Mouse (Mus musculus) yolk sac, embryonic 10.5 days (tissue): ENCODE measurements around the gene Pkig.

Experiments
- DNase-seq: peaks from one replicate; pipeline ENCODE4 v3.0.0-alpha.2; 2017; ENCODE audit warnings: low spot score

The Pkig gene

GRCm38 (mm10) chr2:163758146-163758545 lies 100.0 kb downstream of the Pkig start:
- DNase-seq = no peak

GRCm38 (mm10) chr2:163760589-163760988 lies 102.4 kb downstream of the Pkig start:
- DNase-seq = no peak

- DNase-seq = no peak
Observed at GRCm38 (mm10) chr2:163761402-163761801, 103.2 kb downstream of the Pkig start.

GRCm38 (mm10) chr2:163766261-163766660 lies 108.1 kb downstream of the Pkig start:
- no peak for DNase-seq

GRCm38 (mm10) chr2:163766890-163767289 lies 108.7 kb downstream of the Pkig start:
- no peak for DNase-seq

GRCm38 (mm10) chr2:163770731-163771130 lies 112.5 kb downstream of the Pkig start:
- no peak for DNase-seq
